Comparison of ENCODE assay signal across 8 mouse cellular contexts in the genomic region with DNA sequence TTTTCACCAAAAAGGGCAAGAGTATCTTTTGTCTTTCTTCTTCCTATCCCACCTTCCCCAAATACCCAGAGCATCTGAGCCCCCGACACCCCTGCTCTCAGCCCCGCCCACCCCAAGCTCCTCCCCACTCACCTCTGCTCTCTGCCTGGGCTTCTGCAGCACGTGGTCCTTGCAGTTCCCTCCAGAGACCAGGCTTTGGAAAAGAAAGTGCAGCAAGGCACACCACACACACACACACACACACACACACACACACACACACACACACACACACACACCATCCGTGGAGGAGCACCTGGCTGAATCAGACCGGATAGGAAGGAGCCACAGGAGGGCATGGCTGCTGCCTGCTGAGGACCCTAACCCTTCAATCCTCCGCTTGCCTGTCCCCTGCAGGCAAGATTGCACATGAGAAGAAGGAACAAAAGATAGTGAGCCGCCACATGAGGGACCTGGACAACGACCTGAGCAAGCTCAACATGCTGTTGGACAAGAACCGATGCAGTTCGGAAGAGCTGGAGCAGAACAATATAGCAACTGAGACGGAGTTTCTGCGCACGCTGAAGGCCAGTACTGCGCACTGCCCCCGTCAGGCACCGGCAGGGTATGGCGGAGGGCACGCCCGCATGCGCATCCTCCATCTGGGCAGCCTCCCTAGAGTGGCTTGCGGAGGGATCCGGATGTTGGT. TPM values are rescaled to one million over a fixed set of nuclear protein-coding genes. Genes with fewer than 3 reads are reported as not detected.
DNase-seq lines count a peak whose midpoint lies in the region; ATAC-seq and TF ChIP-seq lines count a peak whose summit lies in the region.

No protein-coding gene starts in this region.

- WGBS in heart, embryonic 10.5 days = 5% methylated on average over 22 of the region's 22 CpGs
- WGBS in liver, embryonic 14.5 days (ENCODE audit: insufficient replicate concordance) = 8% methylated on average over 21 of the region's 22 CpGs
- 7% methylated on average over 22 of the region's 22 CpGs for WGBS in neural tube, embryonic 14.5 days

- no peak for TF ChIP-seq POLR2A in cortical plate, adult 2 months (IDR thresholded peaks at IDR 0.05; ENCODE audit: extremely low read depth, insufficient read depth, low read length)

- no peak for DNase-seq in heart, embryonic 10.5 days (ENCODE audit: low spot score)
- no peak for DNase-seq in heart, postnatal 25 days (ENCODE audit: low spot score)
- peak; percentile 22 to 28 for DNase-seq in heart, postnatal 36 days
- DNase-seq in liver, embryonic 14.5 days (ENCODE audit: low read depth in 3 of 3, low spot score in 3 of 3) = no peak
- no peak for DNase-seq in urinary bladder, adult 18-20 months (ENCODE audit: low spot score in 2 of 2)

- peaks cover 39% of the 10 kb centered on the region for H3K4me1 ChIP-seq in heart, embryonic 10.5 days
- 0 out of 2 replicates have a peak, but pooled peaks cover 1% of the 10 kb centered on the region for H3K4me1 ChIP-seq in cortical plate, adult 2 months (ENCODE audit: control insufficient read depth, insufficient read depth, low read length)
- H3K4me1 ChIP-seq in liver, embryonic 14.5 days (replicated peaks; ENCODE audit: control insufficient read depth in 2 of 2, insufficient read depth in 2 of 2, low read length in 1 of 2) = peaks cover 0 to 5% of the 10 kb centered on the region in 2 experiments; a peak in 1 of 4 replicates
- peaks cover 4% of the 10 kb centered on the region; the same call in 1 of the 2 replicates for H3K4me1 ChIP-seq in neural tube, embryonic 14.5 days (ENCODE audit: control insufficient read depth, insufficient read depth, low read length)

- no peak for TF ChIP-seq EP300 in liver, embryonic 14.5 days (IDR thresholded peaks at IDR 0.05; ENCODE audit: low read depth)

- peak overlapping the region; percentile 53 for H3K4me3 ChIP-seq in heart, embryonic 10.5 days
- no peak overlapping the region for H3K4me3 ChIP-seq in cortical plate, adult 2 months (ENCODE audit: insufficient read depth, low read length)
- H3K4me3 ChIP-seq in liver, embryonic 14.5 days (ENCODE audit: insufficient read depth in 1 of 2, low read depth in 2 of 2, low read length in 2 of 2) = peak overlapping the region in 1 of 2 experiments; percentile 13; a peak in 1 of 4 replicates
- H3K4me3 ChIP-seq in neural tube, embryonic 14.5 days (ENCODE audit: low read depth, low read length) = no peak overlapping the region

- peak overlapping the region; percentile 71 for H3K27ac ChIP-seq in heart, embryonic 10.5 days
- H3K27ac ChIP-seq in cortical plate, adult 2 months (ENCODE audit: insufficient read depth, low read length) = no peak overlapping the region
- no peak overlapping the region for H3K27ac ChIP-seq in liver, embryonic 14.5 days
- H3K27ac ChIP-seq in neural tube, embryonic 14.5 days (ENCODE audit: low read depth, low read length) = no peak overlapping the region

- intact Hi-C loops in heart, postnatal 25 days (cut with DNase I) = no loop called here
- intact Hi-C loops in heart, postnatal 36 days (cut with DNase I) = no loop called here

- H3K9me3 ChIP-seq in heart, embryonic 10.5 days = no peaks in the 10 kb centered on the region
- no peaks in the 10 kb centered on the region for H3K9me3 ChIP-seq in liver, embryonic 14.5 days (ENCODE audit: control insufficient read depth, low read length)
- no peaks in the 10 kb centered on the region for H3K9me3 ChIP-seq in neural tube, embryonic 14.5 days (ENCODE audit: control insufficient read depth, low read length)

- H3K4me2 ChIP-seq in liver, embryonic 14.5 days (ENCODE audit: low read depth) = peak overlapping the region; percentile 46
- peak overlapping the region; percentile 40 for H3K4me2 ChIP-seq in neural tube, embryonic 14.5 days (ENCODE audit: low read depth, low read length)

- H3K27me3 ChIP-seq in heart, embryonic 10.5 days (ENCODE audit: insufficient read depth, poor library complexity, severe bottlenecking) = peaks cover 20% of the 10 kb centered on the region
- H3K27me3 ChIP-seq in liver, embryonic 14.5 days (ENCODE audit: control insufficient read depth, insufficient read depth, low read length) = no peaks in the 10 kb centered on the region
- no peaks in the 10 kb centered on the region for H3K27me3 ChIP-seq in neural tube, embryonic 14.5 days (ENCODE audit: control insufficient read depth, insufficient read depth, low read length)

- peak; percentile 83 for ATAC-seq in CD4-positive, CD25-positive, alpha-beta regulatory T cell, adult 4 months
- peak; percentile 66 for ATAC-seq in liver, embryonic 14.5 days (ENCODE audit: insufficient read depth)
- peak; percentile 73 for ATAC-seq in neural tube, embryonic 14.5 days (ENCODE audit: low read depth)

- H3K36me3 ChIP-seq in heart, embryonic 10.5 days = no peaks in the 10 kb centered on the region
- H3K36me3 ChIP-seq in liver, embryonic 14.5 days (replicated peaks; ENCODE audit: control insufficient read depth, insufficient read depth, low read depth) = no peaks in the 10 kb centered on the region
- H3K36me3 ChIP-seq in neural tube, embryonic 14.5 days (ENCODE audit: control insufficient read depth, insufficient read depth, low read length) = no peaks in the 10 kb centered on the region

- peak; percentile 48 for TF ChIP-seq CTCF in cortical plate, adult 2 months (IDR thresholded peaks at IDR 0.05; ENCODE audit: extremely low read depth, insufficient read depth, low read length)
- peak; percentile 73 for TF ChIP-seq CTCF in liver, embryonic 14.5 days (IDR thresholded peaks at IDR 0.05; ENCODE audit: low read depth)

- 0 out of 2 replicates have a peak overlapping the region, but pooled peaks have one; percentile 23 for H3K9ac ChIP-seq in liver, embryonic 14.5 days (replicated peaks)
- no peak overlapping the region for H3K9ac ChIP-seq in neural tube, embryonic 14.5 days (replicated peaks; ENCODE audit: low read depth, low read length)

RNA-seq across cellular contexts. Expression of a gene that starts 14.7 kb away (rescaled TPM):
- 57.3 and 97.3 TPM in 2 replicates for polyA plus RNA-seq in heart, embryonic 10.5 days (2016; fragmentation: Nextera tagmentation; extraction: Ambion mirVana)
- 10 to 100 TPM; 69.6 to 73.2 TPM for total RNA-seq in heart, postnatal 25 days (2021)
- 10 to 100 TPM; 11.5 to 27.8 TPM for polyA plus RNA-seq in CD4-positive, CD25-positive, alpha-beta regulatory T cell, adult 4 months (2017; shearing (Covaris generic))
- 193 and 198 TPM in 2 replicates for polyA plus RNA-seq in cortical plate, adult 2 months (2012; rRNA removed)
- 10 to 100 TPM; 79.4 to 86.8 TPM for total RNA-seq in heart, postnatal 36 days (2021)
- polyA plus RNA-seq in liver, embryonic 14.5 days (2012; rRNA removed) = 14.7 and 18.8 TPM in 2 replicates
- 11.8 and 14.7 TPM in 2 replicates for polyA plus RNA-seq in liver, embryonic 14.5 days (2014; fragmentation: Nextera tagmentation; extraction: Ambion mirVana)
- 66.0 and 69.1 TPM in 2 replicates for polyA plus RNA-seq in neural tube, embryonic 14.5 days (2014; fragmentation: Nextera tagmentation; extraction: Ambion mirVana)

RNA-seq across cellular contexts. Expression of a gene that starts 24.6 kb away (rescaled TPM):
- polyA plus RNA-seq in heart, embryonic 10.5 days (2016; fragmentation: Nextera tagmentation; extraction: Ambion mirVana) = 4.6 and 9.3 TPM in 2 replicates
- not detected for total RNA-seq in heart, postnatal 25 days (2021)
- 1 to 10 TPM; 2.9 to 3.6 TPM for polyA plus RNA-seq in CD4-positive, CD25-positive, alpha-beta regulatory T cell, adult 4 months (2017; shearing (Covaris generic))
- 1.4 TPM in 2 replicates for polyA plus RNA-seq in cortical plate, adult 2 months (2012; rRNA removed)
- total RNA-seq in heart, postnatal 36 days (2021) = under 1 TPM in 1 of 2 experiments, not detected in 1; 0.38 TPM
- 0.42 and 0.59 TPM in 2 replicates for polyA plus RNA-seq in liver, embryonic 14.5 days (2012; rRNA removed)
- 0.29 and 0.42 TPM in 2 replicates for polyA plus RNA-seq in liver, embryonic 14.5 days (2014; fragmentation: Nextera tagmentation; extraction: Ambion mirVana)
- polyA plus RNA-seq in neural tube, embryonic 14.5 days (2014; fragmentation: Nextera tagmentation; extraction: Ambion mirVana) = 12.0 and 13.5 TPM in 2 replicates

RNA-seq across cellular contexts. Expression of a gene that starts 24.7 kb away (rescaled TPM):
- 7.4 and 8.6 TPM in 2 replicates for polyA plus RNA-seq in heart, embryonic 10.5 days (2016; fragmentation: Nextera tagmentation; extraction: Ambion mirVana)
- 10 to 100 TPM; 65.1 to 66.4 TPM for total RNA-seq in heart, postnatal 25 days (2021)
- polyA plus RNA-seq in CD4-positive, CD25-positive, alpha-beta regulatory T cell, adult 4 months (2017; shearing (Covaris generic)) = 1 to 10 TPM in 1 of 2 experiments, under 1 TPM in 1; 0.72 to 1.0 TPM
- polyA plus RNA-seq in cortical plate, adult 2 months (2012; rRNA removed) = 15.5 and 17.6 TPM in 2 replicates
- 10 to 100 TPM; 57.7 to 67.8 TPM for total RNA-seq in heart, postnatal 36 days (2021)
- polyA plus RNA-seq in liver, embryonic 14.5 days (2012; rRNA removed) = 0.92 and 1.0 TPM in 2 replicates
- polyA plus RNA-seq in liver, embryonic 14.5 days (2014; fragmentation: Nextera tagmentation; extraction: Ambion mirVana) = 0.58 and 0.76 TPM in 2 replicates
- 34.0 and 37.9 TPM in 2 replicates for polyA plus RNA-seq in neural tube, embryonic 14.5 days (2014; fragmentation: Nextera tagmentation; extraction: Ambion mirVana)

RNA-seq across cellular contexts. Expression of a gene that starts 46.9 kb away (rescaled TPM):
- 366 and 405 TPM in 2 replicates for polyA plus RNA-seq in heart, embryonic 10.5 days (2016; fragmentation: Nextera tagmentation; extraction: Ambion mirVana)
- 10 to 100 TPM; 64.8 to 67.6 TPM for total RNA-seq in heart, postnatal 25 days (2021)
- 100 to 1,000 TPM; 175 to 208 TPM for polyA plus RNA-seq in CD4-positive, CD25-positive, alpha-beta regulatory T cell, adult 4 months (2017; shearing (Covaris generic))
- polyA plus RNA-seq in cortical plate, adult 2 months (2012; rRNA removed) = 99.2 and 101 TPM in 2 replicates
- total RNA-seq in heart, postnatal 36 days (2021) = 10 to 100 TPM; 64.4 to 72.8 TPM
- 67.7 and 95.8 TPM in 2 replicates for polyA plus RNA-seq in liver, embryonic 14.5 days (2012; rRNA removed)
- polyA plus RNA-seq in liver, embryonic 14.5 days (2014; fragmentation: Nextera tagmentation; extraction: Ambion mirVana) = 160 and 170 TPM in 2 replicates
- 240 and 251 TPM in 2 replicates for polyA plus RNA-seq in neural tube, embryonic 14.5 days (2014; fragmentation: Nextera tagmentation; extraction: Ambion mirVana)

RNA-seq across cellular contexts. Expression of a gene that starts 54.6 kb away (rescaled TPM):
- 0.24 and 0.48 TPM in 2 replicates for polyA plus RNA-seq in heart, embryonic 10.5 days (2016; fragmentation: Nextera tagmentation; extraction: Ambion mirVana)
- under 1 TPM; 0.08 to 0.10 TPM for total RNA-seq in heart, postnatal 25 days (2021)
- polyA plus RNA-seq in CD4-positive, CD25-positive, alpha-beta regulatory T cell, adult 4 months (2017; shearing (Covaris generic)) = not detected
- 0.23 and 0.33 TPM in 2 replicates for polyA plus RNA-seq in cortical plate, adult 2 months (2012; rRNA removed)
- under 1 TPM; 0.06 to 0.16 TPM for total RNA-seq in heart, postnatal 36 days (2021)
- polyA plus RNA-seq in liver, embryonic 14.5 days (2012; rRNA removed) = 0.17 and 0.21 TPM in 2 replicates
- 0.18 and 0.23 TPM in 2 replicates for polyA plus RNA-seq in liver, embryonic 14.5 days (2014; fragmentation: Nextera tagmentation; extraction: Ambion mirVana)
- 0.25 and 0.32 TPM in 2 replicates for polyA plus RNA-seq in neural tube, embryonic 14.5 days (2014; fragmentation: Nextera tagmentation; extraction: Ambion mirVana)

Comparison
In these comparisons a context has a peak if more than half of its experiments do, and no peak if none do; other contexts are left out.
1. DNase-seq: peak in heart, postnatal 36 days (2 of 2); none in heart, embryonic 10.5 days (single experiment), heart, postnatal 25 days (single experiment), liver, embryonic 14.5 days (0 of 3) and urinary bladder, adult 18-20 months (0 of 2).
2. Peak in every context shown above with its lines, with median percentiles within 50 percentile points of each other: ATAC-seq.